Mouse (Mus musculus) hindbrain, embryonic 13.5 days (tissue): Measurements from ENCODE around the gene Mapk14. TPM values are rescaled to one million over a fixed set of nuclear protein-coding genes. Genes with fewer than 3 reads are reported as not detected.
"Not testable (repeated sequence)": the region's sequence is repeated elsewhere in the genome, so short reads cannot be mapped to it uniquely, and the experiment has no call there.

Experiments used
- ATAC-seq: fragments of 200-750 bp; cut with Nextera tagmentation; 2 replicates; pipeline ENCODE4 v1.8.0; 2017; ENCODE audit warnings: moderate TSS enrichment; ENCODE audit not compliant: low FRiP score
- H3K27ac ChIP-seq: fragments of 300-500 bp; sonication (generic); 2 replicates; pipeline ENCODE4 v1.5.1; 2015; ENCODE audit warnings: inconsistent platforms, mild to moderate bottlenecking, moderate library complexity
- H3K27me3 ChIP-seq: fragments of 300-500 bp; sonication (generic); 2 replicates; pipeline ENCODE4 v1.6.1; 2015; ENCODE audit warnings: mild to moderate bottlenecking, inconsistent platforms
- H3K36me3 ChIP-seq: fragments of 300-500 bp; sonication (generic); 2 replicates; pipeline ENCODE4 v1.6.1; 2015; ENCODE audit warnings: mild to moderate bottlenecking, inconsistent platforms
- H3K4me1 ChIP-seq: fragments of 300-500 bp; sonication (generic); replicated peaks from 2 replicates; pipeline ENCODE4 v1.6.1; 2015; ENCODE audit warnings: inconsistent platforms
- H3K4me2 ChIP-seq: fragments of 300-500 bp; sonication (generic); 2 replicates; pipeline ENCODE4 v1.6.1; 2015; ENCODE audit warnings: inconsistent platforms, mild to moderate bottlenecking, moderate library complexity
- H3K4me3 ChIP-seq: fragments of 300-500 bp; sonication (generic); 2 replicates; pipeline ENCODE4 v1.5.1; 2015; ENCODE audit warnings: mild to moderate bottlenecking, inconsistent platforms
- H3K9ac ChIP-seq: fragments of 300-500 bp; sonication (generic); 2 replicates; pipeline ENCODE4 v1.6.1; 2015; ENCODE audit warnings: mild to moderate bottlenecking, inconsistent platforms
- H3K9me3 ChIP-seq: fragments of 300-500 bp; sonication (generic); 2 replicates; pipeline ENCODE4 v1.6.1; 2016; ENCODE audit warnings: inconsistent platforms
- WGBS: fragments of 180-500 bp; shearing (Covaris S2); methylation state at CpG from one replicate; pipeline ENCODE4 v1.1.7; 2015; 5-methylcytosine and 5-hydroxymethylcytosine counted together
- polyA plus RNA-seq: library from polyadenylated mRNA; unstranded; fragments of >200 nt; fragmentation: Nextera tagmentation; extraction: Ambion mirVana; gene quantifications from 2 replicates; pipeline ENCODE4 v1.2.1, GENCODE M21; 2015

The Mapk14 gene
- polyA plus RNA-seq, 1 experiment from 2014 or later: 25.3 TPM

DNA sequence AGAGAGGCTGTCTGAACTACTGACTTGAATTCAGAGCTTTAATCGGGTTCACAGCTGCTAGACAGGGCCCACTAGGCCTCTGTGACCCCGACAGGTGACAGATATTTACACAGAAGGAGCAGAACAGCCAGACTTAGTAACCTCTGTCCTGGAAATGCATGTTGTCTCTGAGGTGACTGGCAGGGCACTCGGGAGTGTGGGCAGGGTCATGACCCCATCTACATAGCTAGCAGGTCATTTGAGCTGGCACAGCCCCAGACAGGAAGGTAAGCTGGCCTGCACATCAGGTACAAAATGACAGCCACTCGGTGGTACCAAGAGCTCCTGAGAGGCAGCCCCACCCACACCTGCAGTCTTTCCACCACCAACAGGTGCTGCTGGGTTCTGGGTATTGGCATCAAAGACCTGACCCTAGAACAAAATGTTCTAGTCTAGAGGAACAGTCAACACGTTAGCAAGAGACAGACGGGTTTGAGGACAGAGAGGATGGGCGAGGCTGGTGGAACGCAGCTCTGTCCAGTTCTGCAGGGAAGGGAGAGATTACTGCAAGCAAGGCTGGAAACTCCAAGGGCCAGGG, 69.7 kb downstream of the Mapk14 start:
- Histone ChIP-seq H3K9ac (no peak overlapping the region), H3K9me3 (no peaks in the 10 kb centered on the region), H3K27me3 (0 out of 2 replicates have a peak, but pooled peaks cover 4% of the 10 kb centered on the region), H3K4me2 (no peak overlapping the region), H3K36me3 (no peaks in the 10 kb centered on the region), H3K27ac (no peak overlapping the region), H3K4me3 (no peak overlapping the region), H3K4me1 (no peaks in the 10 kb centered on the region)
- ATAC-seq: no peak
- 77% methylated on average over 8 of the region's 8 CpGs for WGBS

GRCm38 (mm10) chr17:28761871-28762270, 70.7 kb downstream of the Mapk14 start:
- no peaks in the 10 kb centered on the region for H3K9me3 ChIP-seq
- H3K4me1 ChIP-seq: no peaks in the 10 kb centered on the region
- no peak overlapping the region for H3K27ac ChIP-seq
- no peaks in the 10 kb centered on the region for H3K36me3 ChIP-seq
- ATAC-seq: no peak
- H3K27me3 ChIP-seq: peaks cover 7% of the 10 kb centered on the region; the same call in 1 of the 2 replicates
- no peak overlapping the region for H3K9ac ChIP-seq
- no peak overlapping the region for H3K4me3 ChIP-seq
- no peak overlapping the region for H3K4me2 ChIP-seq
- WGBS: 14% methylated on average over 3 of the region's 3 CpGs

GRCm38 (mm10) chr17:28766203-28766602, 75.1 kb downstream of the Mapk14 start:
- Histone ChIP-seq H3K9ac (no peak overlapping the region), H3K4me3 (no peak overlapping the region), H3K27me3 (peaks cover 48% of the 10 kb centered on the region), H3K4me1 (peaks cover 16% of the 10 kb centered on the region), H3K36me3 (no peaks in the 10 kb centered on the region), H3K4me2 (no peak overlapping the region), H3K27ac (no peak overlapping the region), H3K9me3 (no peaks in the 10 kb centered on the region)
- ATAC-seq: no peak
- WGBS: 70% methylated on average over 3 of the region's 3 CpGs

GRCm38 (mm10) chr17:28766781-28767515, 75.8 kb downstream of the Mapk14 start:
- Histone ChIP-seq H3K9me3 (no peaks in the 10 kb centered on the region), H3K9ac (no peak overlapping the region), H3K4me1 (peaks cover 16% of the 10 kb centered on the region), H3K4me3 (no peak overlapping the region), H3K4me2 (no peak overlapping the region), H3K36me3 (no peaks in the 10 kb centered on the region), H3K27me3 (peaks cover 55% of the 10 kb centered on the region), H3K27ac (no peak overlapping the region)
- 77% methylated on average over 11 of the region's 11 CpGs for whole genome bisulfite sequencing
- ATAC-seq: no peak

- 1% methylated on average over 41 of the region's 58 CpGs for WGBS
Observed at GRCm38 (mm10) chr17:28769121-28769874, 78.2 kb downstream of the Mapk14 start, which contains the start of gene Mapk13. Mapk13 (plus strand) TSS chr17:28769297.

DNA sequence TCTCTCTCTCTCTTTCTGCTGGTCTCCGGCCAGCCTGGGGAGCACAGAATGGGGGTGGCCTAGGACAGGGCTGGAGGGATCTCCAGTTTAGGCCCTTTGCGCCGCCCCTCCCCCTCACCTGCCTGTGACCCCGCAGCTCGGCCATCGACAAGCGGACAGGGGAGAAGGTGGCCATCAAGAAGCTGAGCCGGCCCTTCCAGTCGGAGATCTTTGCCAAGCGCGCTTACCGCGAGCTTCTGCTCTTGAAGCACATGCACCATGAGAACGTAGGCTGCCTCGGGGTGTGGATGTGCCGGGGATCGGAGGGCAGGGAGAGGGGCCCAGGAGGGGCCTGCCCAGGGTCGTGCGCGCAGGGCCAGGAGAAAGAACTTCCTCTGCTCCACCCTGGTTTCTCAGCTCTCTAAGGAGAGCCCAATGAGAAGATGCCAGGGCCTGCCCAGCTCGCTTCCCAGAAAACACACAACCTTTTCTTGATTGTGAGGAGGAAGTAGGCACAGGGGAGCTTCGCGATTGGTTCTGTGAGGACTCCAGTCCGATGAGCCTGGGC, 78.8 kb downstream of the Mapk14 start:
- WGBS: 8% methylated on average over 24 of the region's 24 CpGs
- no peaks in the 10 kb centered on the region for H3K36me3 ChIP-seq
- peak overlapping the region; percentile 38 for H3K4me3 ChIP-seq
- peaks cover 57% of the 10 kb centered on the region for H3K27me3 ChIP-seq
- peaks cover 16% of the 10 kb centered on the region for H3K4me1 ChIP-seq
- peak overlapping the region; percentile 60 for H3K9ac ChIP-seq
- no peak overlapping the region for H3K27ac ChIP-seq
- peak overlapping the region; percentile 66 for H3K4me2 ChIP-seq
- H3K9me3 ChIP-seq: no peaks in the 10 kb centered on the region
- no peak for ATAC-seq

More at GRCm38 (mm10) chr17:28769121-28769874, 78.2 kb downstream of the Mapk14 start, which contains the start of gene Mapk13:
- peak within 1 kb of the TSS; percentile 38 for H3K4me3 ChIP-seq
- peaks cover 16% of the 10 kb centered on the region for H3K4me1 ChIP-seq
- no peaks in the 10 kb centered on the region for H3K9me3 ChIP-seq
- no peaks in the 10 kb centered on the region for H3K36me3 ChIP-seq
- no peak for ATAC-seq
- H3K9ac ChIP-seq: peak within 1 kb of the TSS; percentile 60
- peak within 1 kb of the TSS; percentile 66 for H3K4me2 ChIP-seq
- no peak within 1 kb of the TSS for H3K27ac ChIP-seq
- peaks cover 57% of the 10 kb centered on the region for H3K27me3 ChIP-seq

DNA sequence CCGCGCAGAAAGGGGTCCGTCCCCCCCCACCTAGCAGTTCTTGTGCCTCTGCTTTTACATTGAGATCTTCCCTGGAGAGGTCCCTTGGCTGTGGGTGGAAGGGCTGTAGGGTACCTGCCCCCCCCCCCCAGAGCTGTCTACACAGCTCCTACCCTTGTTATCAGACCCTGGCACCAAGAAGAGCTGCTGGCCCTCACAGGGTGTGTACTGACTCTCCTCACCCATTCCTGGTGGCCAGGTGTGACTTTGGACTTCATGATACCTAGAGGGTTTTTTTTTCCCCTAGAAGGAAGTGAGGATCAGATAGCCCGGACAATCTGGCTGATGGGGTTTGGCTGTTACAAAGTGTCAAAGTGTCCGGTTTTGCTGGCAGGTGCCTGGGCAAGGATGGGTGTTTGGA, 80.2 kb downstream of the Mapk14 start:
- ATAC-seq: no peak
- H3K27ac ChIP-seq: no peak overlapping the region
- H3K9me3 ChIP-seq: no peaks in the 10 kb centered on the region
- no peak overlapping the region for H3K4me2 ChIP-seq
- H3K27me3 ChIP-seq: peaks cover 57% of the 10 kb centered on the region
- H3K9ac ChIP-seq: no peak overlapping the region
- no peak overlapping the region for H3K4me3 ChIP-seq
- H3K36me3 ChIP-seq: no peaks in the 10 kb centered on the region
- peaks cover 16% of the 10 kb centered on the region for H3K4me1 ChIP-seq
- 89% methylated on average over 5 of the region's 5 CpGs for WGBS

DNA sequence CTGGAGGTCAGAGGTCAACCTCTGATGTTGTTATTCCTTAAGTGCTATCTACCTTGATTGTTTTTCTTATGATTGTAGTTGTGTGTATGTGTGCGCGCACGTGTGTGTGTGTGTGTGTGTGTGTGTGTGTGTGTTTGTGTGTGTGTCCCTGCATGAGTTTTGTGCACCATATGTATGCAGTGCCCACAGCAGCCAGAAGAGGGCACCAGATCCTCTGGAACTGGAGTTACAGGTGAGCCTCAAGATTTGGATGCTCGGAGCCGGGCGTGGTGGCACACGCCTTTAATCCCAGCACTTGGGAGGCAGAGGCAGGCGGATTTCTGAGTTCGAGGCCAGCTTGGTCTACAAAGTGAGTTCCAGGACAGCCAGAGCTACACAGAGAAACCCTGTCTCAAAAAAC, 83.2 kb downstream of the Mapk14 start:
- WGBS: 95% methylated on average over 9 of the region's 9 CpGs
- ATAC-seq, H3K27ac ChIP-seq, H3K9ac ChIP-seq, H3K36me3 ChIP-seq, H3K4me2 ChIP-seq, H3K4me3 ChIP-seq, H3K9me3 ChIP-seq: not testable (repeated sequence)
- Histone ChIP-seq H3K27me3 (peaks cover 33% of the 10 kb centered on the region), H3K4me1 (peaks cover 11% of the 10 kb centered on the region)

- Histone ChIP-seq H3K4me3 (no peak overlapping the region), H3K27me3 (peaks cover 24% of the 10 kb centered on the region), H3K27ac (no peak overlapping the region), H3K36me3 (no peaks in the 10 kb centered on the region), H3K4me2 (no peak overlapping the region), H3K9ac (no peak overlapping the region), H3K4me1 (peaks cover 2% of the 10 kb centered on the region; the same call in 1 of the 2 replicates), H3K9me3 (no peaks in the 10 kb centered on the region)
- no peak for ATAC-seq
- 87% methylated on average over 4 of the region's 4 CpGs for WGBS
Observed at GRCm38 (mm10) chr17:28775161-28775560, 84.0 kb downstream of the Mapk14 start.

GRCm38 (mm10) chr17:28776817-28777216, 85.7 kb downstream of the Mapk14 start:
- no peaks in the 10 kb centered on the region for H3K9me3 ChIP-seq
- no peak overlapping the region for H3K9ac ChIP-seq
- 91% methylated on average over 3 of the region's 3 CpGs for WGBS
- no peak for ATAC-seq
- H3K36me3 ChIP-seq: no peaks in the 10 kb centered on the region
- H3K4me3 ChIP-seq: no peak overlapping the region
- H3K4me2 ChIP-seq: no peak overlapping the region
- H3K27me3 ChIP-seq: peaks cover 8% of the 10 kb centered on the region; the same call in 1 of the 2 replicates
- H3K27ac ChIP-seq: no peak overlapping the region
- H3K4me1 ChIP-seq: no peaks in the 10 kb centered on the region

GRCm38 (mm10) chr17:28777231-28778005, 86.3 kb downstream of the Mapk14 start:
- Histone ChIP-seq H3K27me3 (0 out of 2 replicates have a peak, but pooled peaks cover 2% of the 10 kb centered on the region), H3K4me2 (no peak overlapping the region), H3K4me1 (no peaks in the 10 kb centered on the region), H3K36me3 (no peaks in the 10 kb centered on the region), H3K4me3 (no peak overlapping the region), H3K9me3 (no peaks in the 10 kb centered on the region), H3K27ac (no peak overlapping the region), H3K9ac (no peak overlapping the region)
- no peak for ATAC-seq
- 87% methylated on average over 16 of the region's 16 CpGs for WGBS
